Mouse (Mus musculus): ENCODE data around the gene Parvg. TPM values are rescaled to one million over a fixed set of nuclear protein-coding genes. Genes with fewer than 3 reads are reported as not detected.

Gene Parvg
- polyA plus RNA-seq (2012; rRNA removed) = 1.5 TPM in 2 replicates

GRCm38 (mm10) chr15:84323966-84324869, at the start of gene Parvg:
Gene Parvg (plus strand): TSS chr15:84324026.

Other genes starting within 250 kb of the Parvg start
- gene Sult4a1, start 218.3 kb upstream of the Parvg start, polyA plus RNA-seq (2012; rRNA removed) = 12.6 and 13.2 TPM in 2 replicates
- gene Pnpla5, start 200.9 kb upstream of the Parvg start, polyA plus RNA-seq (2012; rRNA removed) = not detected in 2 replicates
- 3.8 and 4.1 TPM in 2 replicates for gene Pnpla3, start 156.2 kb upstream of the Parvg start, polyA plus RNA-seq (2012; rRNA removed)
- gene Samm50, start 131.8 kb upstream of the Parvg start, polyA plus RNA-seq (2012; rRNA removed) = 27.4 and 28.7 TPM in 2 replicates
- gene Parvb, start 92.0 kb upstream of the Parvg start, polyA plus RNA-seq (2012; rRNA removed) = 19.6 and 25.3 TPM in 2 replicates
- gene Shisal1, start 123.1 kb downstream of the Parvg start, polyA plus RNA-seq (2012; rRNA removed) = 8.1 and 8.7 TPM in 2 replicates
- gene Rtl6, start 233.8 kb downstream of the Parvg start, polyA plus RNA-seq (2012; rRNA removed) = 18.4 and 22.5 TPM in 2 replicates

Measured in central nervous system, embryonic 11.5 days (tissue).